Mouse (Mus musculus): ENCODE measurements around the gene Nbea. TPM values are rescaled to one million over a fixed set of nuclear protein-coding genes. Genes with fewer than 3 reads are reported as not detected.

Gene Nbea
- polyA plus RNA-seq, 1 experiment from 2014 or later = 9.7 TPM

GRCm38 (mm10) chr3:56108101-56108500, 75.4 kb downstream of the Nbea start:
- Histone ChIP-seq H3K4me1 (no peaks in the 10 kb centered on the region), H3K9me3 (replicated peaks) (no peaks in the 10 kb centered on the region), H3K4me3 (no peak overlapping the region), H3K27me3 (ENCODE audit: low read depth, poor library complexity, severe bottlenecking) (no peaks in the 10 kb centered on the region), H3K27ac (replicated peaks) (no peak overlapping the region), H3K36me3 (no peaks in the 10 kb centered on the region)
- no peak for DNase-seq (ENCODE audit: low spot score)
- 91% methylated on average over 2 of the region's 2 CpGs for WGBS

DNA sequence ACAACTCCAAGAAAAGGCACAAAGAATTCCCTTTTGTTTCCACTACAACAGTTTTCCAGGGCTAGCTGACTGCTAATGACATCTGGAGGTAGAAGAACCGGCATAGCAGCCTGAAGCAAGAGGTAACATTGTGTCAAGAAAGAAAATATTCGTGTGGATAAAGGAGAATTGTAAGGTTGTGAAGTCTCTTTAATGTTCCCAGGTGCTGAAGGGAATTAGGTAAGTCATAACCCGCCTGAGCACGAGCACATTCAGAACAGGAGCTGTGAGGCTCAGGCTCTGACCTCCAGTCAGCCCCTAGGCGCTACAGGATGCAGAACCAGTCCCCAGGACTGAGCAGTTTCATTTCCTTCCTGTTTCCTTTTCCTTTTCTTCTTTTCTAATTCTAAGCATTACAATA, 86.4 kb downstream of the Nbea start:
- peak overlapping the region; percentile 49 for H3K27ac ChIP-seq (replicated peaks)
- H3K4me3 ChIP-seq = no peak overlapping the region
- H3K4me1 ChIP-seq = peaks cover 26% of the 10 kb centered on the region
- no peaks in the 10 kb centered on the region for H3K9me3 ChIP-seq (replicated peaks)
- DNase-seq (ENCODE audit: low spot score) = peak; percentile 14
- H3K27me3 ChIP-seq (ENCODE audit: low read depth, poor library complexity, severe bottlenecking) = no peaks in the 10 kb centered on the region
- H3K36me3 ChIP-seq = no peaks in the 10 kb centered on the region
- 29% methylated on average over 5 of the region's 5 CpGs for WGBS

- Histone ChIP-seq H3K36me3 (peaks cover 2% of the 10 kb centered on the region; the same call in 1 of the 2 replicates), H3K4me1 (no peaks in the 10 kb centered on the region), H3K27me3 (ENCODE audit: low read depth, poor library complexity, severe bottlenecking) (no peaks in the 10 kb centered on the region), H3K27ac (replicated peaks) (no peak overlapping the region), H3K4me3 (no peak overlapping the region), H3K9me3 (replicated peaks) (no peaks in the 10 kb centered on the region)
- WGBS = 90% methylated on average over 1 of the region's 1 CpGs
- DNase-seq (ENCODE audit: low spot score) = no peak
These were observed 104.4 kb downstream of the Nbea start for GRCm38 (mm10) chr3:56079015-56079612.

DNA sequence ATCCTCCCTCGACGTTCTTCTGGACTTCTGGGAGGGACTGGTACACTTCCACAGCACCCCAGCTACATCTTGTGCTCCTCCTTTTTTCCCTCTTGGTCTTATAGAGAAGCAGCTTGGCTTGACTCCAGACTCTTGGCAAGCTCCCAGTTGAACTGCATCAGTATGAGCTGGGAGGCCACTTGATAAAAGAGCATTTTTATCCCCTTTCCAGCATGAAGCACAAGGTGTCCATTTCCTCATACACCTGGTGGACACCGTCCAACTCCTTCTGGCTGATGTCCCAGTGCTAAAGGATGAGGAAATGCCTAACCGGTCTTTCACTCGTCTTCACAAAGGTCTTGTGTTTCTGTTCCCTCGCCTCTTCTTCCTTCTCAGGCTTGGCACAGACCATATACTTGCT, 115.7 kb downstream of the Nbea start:
- no peaks in the 10 kb centered on the region for H3K4me1 ChIP-seq
- no peaks in the 10 kb centered on the region for H3K27me3 ChIP-seq (ENCODE audit: low read depth, poor library complexity, severe bottlenecking)
- H3K27ac ChIP-seq (replicated peaks) = no peak overlapping the region
- H3K36me3 ChIP-seq = peaks cover 13% of the 10 kb centered on the region
- H3K9me3 ChIP-seq (replicated peaks) = no peaks in the 10 kb centered on the region
- 93% methylated on average over 6 of the region's 6 CpGs for WGBS
- DNase-seq (ENCODE audit: low spot score) = no peak
- no peak overlapping the region for H3K4me3 ChIP-seq

DNA sequence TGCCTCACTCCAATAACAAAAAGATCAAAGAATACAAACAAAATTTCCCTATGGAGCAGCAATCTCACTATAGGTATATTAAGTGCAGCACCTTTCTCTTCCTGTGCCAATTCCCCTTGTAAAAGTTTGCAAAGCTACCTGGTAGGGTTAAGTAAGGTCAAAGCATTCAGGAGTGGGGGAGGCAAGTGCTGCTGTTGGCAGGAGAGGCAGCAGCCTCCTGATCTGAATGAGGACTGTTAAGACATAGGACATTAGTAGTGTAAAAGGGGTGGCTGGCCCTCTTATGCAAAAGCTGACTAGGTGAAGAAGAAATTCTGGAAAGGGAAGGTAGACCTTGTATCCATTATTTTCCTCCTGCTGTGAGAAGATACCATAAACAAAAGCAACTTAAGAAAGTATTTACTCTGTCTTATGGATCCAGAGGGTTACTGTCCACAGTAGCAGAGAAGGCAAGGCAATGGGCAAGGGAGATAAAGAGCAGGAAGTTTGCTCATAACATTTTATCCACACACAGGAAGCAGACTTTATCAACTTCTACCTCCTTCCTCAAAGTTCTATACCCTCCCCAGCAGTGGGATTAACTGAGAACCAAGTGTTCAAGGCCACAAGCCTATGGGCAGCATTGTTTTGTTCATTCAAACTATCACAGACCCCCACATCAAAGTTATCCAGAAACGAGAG, 117.0 kb downstream of the Nbea start:
- Histone ChIP-seq H3K4me3 (no peak overlapping the region), H3K9me3 (replicated peaks) (no peaks in the 10 kb centered on the region), H3K4me1 (no peaks in the 10 kb centered on the region), H3K36me3 (peaks cover 13% of the 10 kb centered on the region), H3K27ac (replicated peaks) (no peak overlapping the region), H3K27me3 (ENCODE audit: low read depth, poor library complexity, severe bottlenecking) (no peaks in the 10 kb centered on the region)
- 83% methylated on average over 1 of the region's 1 CpGs for WGBS
- DNase-seq (ENCODE audit: low spot score) = no peak

DNA sequence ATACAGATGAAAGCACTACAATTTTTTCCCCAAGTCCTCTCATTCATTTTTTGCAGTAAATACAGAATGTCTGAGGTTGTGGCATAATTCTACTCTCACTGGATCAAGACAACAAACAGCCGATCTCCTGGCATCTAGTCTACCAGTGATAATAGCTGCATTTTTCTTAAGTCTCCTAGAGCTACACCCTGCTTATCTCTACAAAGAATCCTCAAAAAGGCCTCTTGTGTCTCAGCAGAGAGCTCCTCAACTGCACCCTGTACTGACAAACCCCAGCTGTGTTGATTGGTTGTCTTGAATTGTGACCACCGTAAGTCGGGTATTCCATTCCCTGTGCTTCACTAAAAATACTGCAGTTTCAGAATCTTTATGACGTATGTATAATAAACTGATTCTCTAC, 118.3 kb downstream of the Nbea start:
- no peak for DNase-seq (ENCODE audit: low spot score)
- Histone ChIP-seq H3K27me3 (ENCODE audit: low read depth, poor library complexity, severe bottlenecking) (no peaks in the 10 kb centered on the region), H3K27ac (replicated peaks) (no peak overlapping the region), H3K4me3 (no peak overlapping the region), H3K4me1 (no peaks in the 10 kb centered on the region), H3K9me3 (replicated peaks) (no peaks in the 10 kb centered on the region), H3K36me3 (peaks cover 13% of the 10 kb centered on the region)
- 86% methylated on average over 4 of the region's 4 CpGs for WGBS

GRCm38 (mm10) chr3:56045659-56046336, 137.7 kb downstream of the Nbea start:
- Histone ChIP-seq H3K36me3 (0 out of 2 replicates have a peak, but pooled peaks cover 3% of the 10 kb centered on the region), H3K27ac (replicated peaks) (no peak overlapping the region), H3K4me3 (no peak overlapping the region), H3K4me1 (no peaks in the 10 kb centered on the region), H3K27me3 (ENCODE audit: low read depth, poor library complexity, severe bottlenecking) (no peaks in the 10 kb centered on the region), H3K9me3 (replicated peaks) (no peaks in the 10 kb centered on the region)
- WGBS = 91% methylated on average over 5 of the region's 5 CpGs
- DNase-seq (ENCODE audit: low spot score) = no peak

- H3K27me3 ChIP-seq (ENCODE audit: low read depth, poor library complexity, severe bottlenecking) = no peaks in the 10 kb centered on the region
- H3K9me3 ChIP-seq (replicated peaks) = no peaks in the 10 kb centered on the region
- DNase-seq (ENCODE audit: low spot score) = no peak
- WGBS = 84% methylated on average over 1 of the region's 1 CpGs
- no peak overlapping the region for H3K4me3 ChIP-seq
- H3K27ac ChIP-seq (replicated peaks) = no peak overlapping the region
- H3K4me1 ChIP-seq = no peaks in the 10 kb centered on the region
- H3K36me3 ChIP-seq = 0 out of 2 replicates have a peak, but pooled peaks cover 3% of the 10 kb centered on the region
These were observed 140.4 kb downstream of the Nbea start for GRCm38 (mm10) chr3:56043091-56043490.

DNA sequence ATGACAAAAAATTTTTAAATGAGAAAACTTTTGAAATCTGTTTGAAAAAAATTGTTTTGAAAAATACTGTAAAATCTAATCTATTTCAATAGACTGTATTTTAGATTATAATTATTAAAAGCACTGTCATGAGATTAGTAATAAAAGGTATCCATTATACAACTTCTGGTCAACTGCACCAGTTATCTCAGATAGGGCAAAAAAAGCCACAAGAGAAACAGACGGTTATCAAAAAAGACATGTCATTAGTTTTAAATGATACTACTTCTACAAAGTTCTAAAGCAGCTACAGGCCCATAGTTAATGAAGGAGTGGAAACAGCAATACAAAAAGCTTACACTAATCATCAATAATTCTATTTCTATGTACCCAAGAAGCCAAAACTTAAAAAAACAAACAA, 144.0 kb downstream of the Nbea start:
- Histone ChIP-seq H3K27ac (replicated peaks) (no peak overlapping the region), H3K9me3 (replicated peaks) (no peaks in the 10 kb centered on the region), H3K36me3 (no peaks in the 10 kb centered on the region), H3K4me3 (no peak overlapping the region), H3K4me1 (no peaks in the 10 kb centered on the region), H3K27me3 (ENCODE audit: low read depth, poor library complexity, severe bottlenecking) (no peaks in the 10 kb centered on the region)
- WGBS = 91% methylated on average over 1 of the region's 1 CpGs
- no peak for DNase-seq (ENCODE audit: low spot score)

- Histone ChIP-seq H3K9me3 (replicated peaks) (no peaks in the 10 kb centered on the region), H3K36me3 (peaks cover 4% of the 10 kb centered on the region), H3K27ac (replicated peaks) (no peak overlapping the region), H3K4me3 (no peak overlapping the region), H3K4me1 (no peaks in the 10 kb centered on the region), H3K27me3 (ENCODE audit: low read depth, poor library complexity, severe bottlenecking) (no peaks in the 10 kb centered on the region)
- 86% methylated on average over 3 of the region's 3 CpGs for WGBS
- no peak for DNase-seq (ENCODE audit: low spot score)
These were observed 148.9 kb downstream of the Nbea start for GRCm38 (mm10) chr3:56034596-56034995.

- no peak overlapping the region for H3K27ac ChIP-seq (replicated peaks)
- H3K27me3 ChIP-seq (ENCODE audit: low read depth, poor library complexity, severe bottlenecking) = no peaks in the 10 kb centered on the region
- no peak overlapping the region for H3K4me3 ChIP-seq
- no peaks in the 10 kb centered on the region for H3K9me3 ChIP-seq (replicated peaks)
- 86% methylated on average over 3 of the region's 3 CpGs for WGBS
- H3K36me3 ChIP-seq = peaks cover 20% of the 10 kb centered on the region
- no peaks in the 10 kb centered on the region for H3K4me1 ChIP-seq
- DNase-seq (ENCODE audit: low spot score) = no peak
These were observed 165.0 kb downstream of the Nbea start for GRCm38 (mm10) chr3:56018494-56018893.

DNA sequence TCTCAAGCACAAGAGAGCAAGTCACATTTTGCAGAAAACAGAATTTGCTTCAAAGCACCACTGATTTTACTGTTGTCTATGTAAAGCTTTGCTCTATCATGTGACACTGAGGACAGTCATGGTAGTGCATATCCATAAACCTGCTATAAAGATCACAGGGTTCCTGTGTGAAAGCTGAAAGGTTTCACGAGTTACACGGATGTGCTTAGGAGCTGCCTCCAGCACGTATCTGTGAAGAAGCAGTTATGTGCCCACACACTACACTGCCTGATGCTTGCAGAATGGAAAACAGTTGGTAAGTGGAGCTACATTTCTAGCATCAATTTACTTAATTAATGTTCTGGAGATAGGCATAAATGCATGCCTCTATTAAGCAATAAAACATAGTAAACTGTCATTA, 172.4 kb downstream of the Nbea start:
- Histone ChIP-seq H3K36me3 (peaks cover 17% of the 10 kb centered on the region), H3K9me3 (replicated peaks) (no peaks in the 10 kb centered on the region), H3K27me3 (ENCODE audit: low read depth, poor library complexity, severe bottlenecking) (no peaks in the 10 kb centered on the region), H3K27ac (replicated peaks) (no peak overlapping the region), H3K4me3 (no peak overlapping the region), H3K4me1 (no peaks in the 10 kb centered on the region)
- WGBS = 91% methylated on average over 3 of the region's 3 CpGs
- no peak for DNase-seq (ENCODE audit: low spot score)

DNA sequence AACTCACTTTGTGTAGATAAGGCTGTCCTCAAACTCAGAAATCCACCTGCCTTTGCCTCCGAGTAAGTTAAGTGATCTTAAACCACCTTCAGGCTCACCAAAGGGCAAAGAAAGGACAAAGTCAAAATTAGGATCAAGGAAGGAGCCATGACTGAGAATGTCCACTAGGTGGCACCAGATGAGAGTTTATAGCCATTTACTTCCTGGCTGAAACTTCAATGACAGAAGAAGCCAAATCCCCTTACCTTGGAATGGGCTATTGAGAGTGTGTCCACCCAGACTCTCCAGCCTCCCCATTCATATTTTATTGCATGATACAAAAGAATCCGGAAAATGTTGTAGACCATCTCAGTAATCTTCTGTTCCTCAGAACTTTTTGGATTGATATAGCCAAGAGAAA, 175.5 kb downstream of the Nbea start:
- 32% methylated on average over 2 of the region's 2 CpGs for WGBS
- H3K27ac ChIP-seq (replicated peaks) = no peak overlapping the region
- H3K4me1 ChIP-seq = no peaks in the 10 kb centered on the region
- DNase-seq (ENCODE audit: low spot score) = peak; percentile 40
- peaks cover 33% of the 10 kb centered on the region for H3K36me3 ChIP-seq
- no peaks in the 10 kb centered on the region for H3K9me3 ChIP-seq (replicated peaks)
- no peak overlapping the region for H3K4me3 ChIP-seq
- H3K27me3 ChIP-seq (ENCODE audit: low read depth, poor library complexity, severe bottlenecking) = no peaks in the 10 kb centered on the region
